Mouse (Mus musculus) cerebellum, postnatal 10 days (tissue): ENCODE measurements around the gene Ddx59.
A peak's percentile ranks its signal among the peaks of the same experiment; 100 is the strongest.

Experiments
- DNase-seq, 2 experiments: peaks; one replicate each; pipeline ENCODE4 v3.0.0; 2021; ENCODE audit warnings: mixed read lengths in 2 of 2

Gene Ddx59

DNA sequence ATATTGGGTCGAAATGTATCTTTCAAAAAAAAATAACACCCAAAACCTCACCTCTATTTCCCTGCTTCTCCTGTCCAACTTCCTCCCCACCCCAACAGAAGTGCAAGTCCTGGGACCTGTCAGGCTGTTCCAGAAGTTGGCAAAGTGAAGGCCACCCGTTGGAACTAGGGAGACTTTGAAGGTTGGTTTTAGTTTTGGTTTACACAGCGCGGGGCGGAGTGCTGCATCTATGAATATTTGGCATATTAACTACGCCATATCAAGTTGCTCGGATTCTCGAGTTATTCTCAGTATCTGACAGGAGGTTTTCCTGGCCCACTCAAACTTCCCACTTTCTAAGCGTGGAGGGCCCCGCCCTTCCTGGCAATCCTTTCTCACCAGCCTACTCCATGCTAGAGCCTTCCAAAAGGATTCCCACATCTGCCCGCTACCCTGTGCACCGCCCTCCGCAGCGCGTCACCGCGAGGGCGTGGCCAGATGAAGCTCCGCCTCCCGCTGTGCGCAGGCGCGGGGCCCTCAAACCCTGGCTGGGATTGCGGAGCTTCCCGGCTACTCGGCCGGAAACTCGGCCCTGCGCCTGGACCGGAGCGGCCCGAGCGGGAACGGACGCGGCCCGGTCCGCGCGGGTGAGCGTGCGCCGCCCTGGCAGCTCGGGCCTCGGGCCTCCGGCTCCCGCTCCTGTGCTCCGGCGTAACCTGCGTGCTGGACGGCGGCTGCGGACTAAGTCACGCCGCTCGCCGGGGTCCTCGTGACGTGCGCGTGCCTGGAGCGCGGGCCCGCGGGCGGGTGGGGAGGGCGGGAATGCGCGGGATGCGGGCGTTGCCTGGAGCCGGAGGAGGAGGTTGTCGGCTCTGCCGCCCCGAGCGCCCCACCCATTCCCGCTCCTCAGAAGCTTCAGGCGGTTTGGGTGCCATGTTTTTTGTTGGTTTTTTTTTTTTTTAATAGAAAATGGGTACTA lies at the start of gene Ddx59:
Ddx59 (plus strand) TSS at position 474 of the 958 bp plus-strand sequence.
- peak; percentile 98 for DNase-seq

DNA sequence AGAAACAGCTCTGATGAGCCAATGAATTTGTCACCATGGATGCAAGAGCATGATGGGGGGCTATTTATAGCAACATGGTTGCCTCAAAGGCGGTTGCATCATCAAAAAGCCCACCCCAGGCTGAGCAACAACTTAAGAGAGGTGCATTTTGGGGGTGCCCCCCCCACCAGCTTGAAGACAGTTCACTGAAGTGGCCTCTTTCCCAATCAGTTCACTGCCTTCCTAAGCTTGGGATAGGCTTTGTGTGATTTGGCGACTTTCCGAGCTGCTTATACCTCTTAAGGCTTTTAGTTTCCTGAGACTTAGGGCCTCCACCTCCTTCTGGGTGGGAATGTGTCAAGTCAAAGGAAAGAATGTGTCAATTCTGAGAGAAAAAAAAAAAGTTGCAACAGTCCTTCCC lies 49.1 kb upstream of the Ddx59 start:
- no peak for DNase-seq

GRCm38 (mm10) chr1:136379261-136379660 lies 35.8 kb upstream of the Ddx59 start:
- no peak for DNase-seq

DNA sequence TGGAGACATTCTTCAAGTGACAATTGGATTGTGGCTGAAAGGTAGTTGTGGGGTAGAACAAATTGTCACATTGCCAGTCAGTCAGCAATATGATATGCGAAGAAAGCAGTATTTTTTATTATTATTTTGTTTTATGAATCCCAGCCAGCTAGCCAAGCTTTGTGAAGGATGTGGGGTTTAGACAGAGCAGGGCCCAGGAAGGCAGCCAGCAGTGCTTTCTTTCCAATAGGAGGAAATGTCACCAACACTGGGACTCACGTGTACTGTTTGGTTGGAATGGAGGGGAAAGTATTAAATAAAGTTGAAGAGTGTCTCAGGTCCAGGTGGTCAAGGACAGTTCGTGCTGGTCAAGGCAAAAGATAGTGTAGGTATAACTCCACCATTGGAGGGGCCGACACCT lies 34.9 kb upstream of the Ddx59 start:
- DNase-seq: no peak

GRCm38 (mm10) chr1:136380606-136381005 lies 34.5 kb upstream of the Ddx59 start:
- no peak for DNase-seq

GRCm38 (mm10) chr1:136381169-136381568 lies 33.9 kb upstream of the Ddx59 start:
- DNase-seq: peak; percentile 54 to 76

DNA sequence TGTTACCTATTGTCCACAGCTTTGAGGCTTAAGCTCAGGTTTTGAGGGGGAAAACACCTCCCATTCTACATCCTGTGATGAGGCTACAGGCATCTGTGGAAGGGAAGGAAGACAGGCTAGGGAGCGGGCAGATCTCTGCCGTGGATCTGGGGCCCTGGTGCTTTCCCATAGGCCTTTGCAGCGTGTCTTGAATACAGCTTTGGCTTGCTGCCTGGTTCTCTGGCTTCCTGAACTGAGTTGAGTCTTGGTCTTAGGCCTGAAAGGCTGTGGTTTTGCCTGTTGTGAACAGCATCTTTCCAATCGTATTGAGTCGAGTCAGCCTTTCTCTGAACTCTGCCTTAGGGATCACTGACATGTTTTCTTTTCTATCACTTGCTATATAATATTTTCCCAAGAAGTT lies 33.5 kb upstream of the Ddx59 start:
- peak; percentile 56 to 67 for DNase-seq

- no peak for DNase-seq
These were observed 28.2 kb upstream of the Ddx59 start for GRCm38 (mm10) chr1:136386914-136387313.

DNA sequence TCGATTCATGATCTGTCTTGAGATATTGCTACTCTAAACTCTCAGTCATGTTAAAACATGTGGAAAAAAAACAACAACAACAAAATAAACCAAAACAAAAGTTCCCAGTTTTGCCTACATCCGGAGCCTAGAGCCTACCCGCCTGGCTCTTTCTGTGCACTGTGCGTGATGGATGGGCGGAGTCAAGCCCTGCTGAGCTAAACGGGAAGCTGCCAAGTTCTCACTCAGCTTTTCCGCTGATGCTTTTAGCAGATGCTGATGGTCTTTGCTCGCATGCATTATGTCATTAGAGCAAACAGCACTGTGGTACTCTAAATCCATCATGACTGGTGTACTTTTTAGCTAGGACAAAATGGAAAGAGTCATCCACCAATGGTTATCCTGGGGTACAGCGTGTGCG lies 20.6 kb upstream of the Ddx59 start:
- DNase-seq: peak; percentile 54 to 69

GRCm38 (mm10) chr1:136395073-136395472 lies 20.0 kb upstream of the Ddx59 start:
- no peak for DNase-seq

DNA sequence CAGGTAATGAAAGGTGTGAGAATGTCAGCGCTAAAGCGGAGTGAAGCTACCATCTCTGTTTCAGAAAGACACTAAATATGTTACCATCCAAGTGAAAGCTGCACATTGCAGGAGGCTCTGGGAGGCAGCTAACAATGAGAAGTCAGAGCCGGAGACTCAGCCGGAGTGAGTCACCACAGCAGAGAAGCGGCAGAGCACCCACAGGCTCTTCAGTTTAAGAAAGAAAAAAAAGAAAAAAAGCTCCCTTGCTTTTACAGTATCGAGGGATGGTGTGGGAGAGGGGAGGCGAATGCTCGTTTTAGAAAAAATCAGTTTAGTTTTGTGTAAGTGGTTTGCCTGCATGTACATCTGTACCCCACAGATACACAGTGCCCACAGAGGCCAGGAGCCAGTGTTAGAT lies 13.8 kb upstream of the Ddx59 start:
- no peak for DNase-seq

DNA sequence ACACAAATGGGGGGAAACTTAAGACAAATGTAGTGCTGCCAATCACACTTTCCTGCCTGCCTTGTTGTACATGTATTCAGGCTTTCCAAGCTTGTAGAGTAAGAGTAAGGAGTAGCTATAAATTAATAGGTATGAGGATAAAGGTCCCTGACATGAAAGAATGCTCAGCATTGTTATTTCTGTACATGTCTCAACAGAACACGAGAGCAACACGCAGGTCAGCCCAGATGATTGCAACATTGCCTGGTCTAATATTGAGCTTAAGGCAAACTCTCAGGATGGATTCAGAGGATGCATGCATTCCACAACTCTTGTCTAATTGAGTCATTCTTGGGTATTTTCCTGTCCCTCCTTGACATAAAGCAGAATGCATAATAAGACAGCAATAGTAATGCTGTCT lies 5.4 kb upstream of the Ddx59 start:
- DNase-seq: no peak

DNA sequence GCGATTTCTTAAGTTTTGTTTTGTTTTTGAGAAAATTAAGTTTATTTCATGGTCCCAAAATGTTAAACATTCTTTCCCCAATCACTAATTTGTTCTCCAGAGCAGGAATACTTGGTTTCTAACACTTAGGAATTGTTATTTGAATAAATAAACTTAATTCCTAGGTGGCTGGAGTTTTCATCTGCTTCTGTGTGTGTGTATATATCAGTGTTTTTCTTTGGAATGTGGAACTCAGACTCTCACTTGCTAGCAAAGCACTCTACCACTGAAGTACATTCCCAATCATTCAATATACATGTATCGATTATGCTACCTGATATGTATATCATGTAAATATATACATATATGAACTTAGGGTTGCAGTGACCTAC lies 670 bp downstream of the Ddx59 start:
- DNase-seq: no peak

- DNase-seq: no peak
These were observed 3.3 kb downstream of the Ddx59 start for GRCm38 (mm10) chr1:136418393-136418792.

- no peak for DNase-seq
These were observed 12.3 kb downstream of the Ddx59 start for GRCm38 (mm10) chr1:136427166-136427969.

GRCm38 (mm10) chr1:136428981-136429380 lies 13.9 kb downstream of the Ddx59 start:
- DNase-seq: no peak

DNA sequence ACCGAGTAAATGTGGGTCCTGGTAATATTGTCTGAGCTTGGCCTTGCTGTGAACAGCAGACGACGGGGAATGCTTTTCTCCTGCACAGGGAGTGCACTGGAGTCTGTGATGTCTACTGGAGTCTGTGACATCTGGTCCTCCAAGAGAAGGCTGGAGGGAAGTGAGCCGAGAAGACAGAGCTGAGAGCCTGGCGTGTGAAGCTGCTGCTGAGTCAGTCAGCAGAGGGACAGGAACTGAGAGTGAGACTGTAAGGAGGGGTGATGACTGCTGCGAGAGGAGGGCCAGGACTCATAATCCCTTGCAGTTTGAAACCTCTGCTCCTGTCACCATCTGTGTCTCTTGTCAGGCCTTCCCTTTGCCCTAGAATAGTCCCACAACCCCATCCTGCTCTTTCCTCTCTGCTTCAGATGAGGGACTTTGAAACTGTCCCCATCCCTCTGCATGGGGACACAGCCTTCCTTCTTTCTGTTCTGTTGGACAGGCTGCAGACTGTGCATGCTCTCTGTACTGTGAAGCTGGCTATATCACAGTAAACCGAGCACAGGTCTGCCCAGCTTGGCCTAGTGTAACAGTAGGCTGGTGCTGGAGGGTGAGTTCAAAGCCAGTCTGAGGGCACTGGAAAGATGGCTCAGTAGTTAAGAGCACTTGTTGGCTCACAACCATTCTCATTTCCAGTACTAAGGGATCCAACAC lies 15.2 kb downstream of the Ddx59 start:
- no peak for DNase-seq

DNA sequence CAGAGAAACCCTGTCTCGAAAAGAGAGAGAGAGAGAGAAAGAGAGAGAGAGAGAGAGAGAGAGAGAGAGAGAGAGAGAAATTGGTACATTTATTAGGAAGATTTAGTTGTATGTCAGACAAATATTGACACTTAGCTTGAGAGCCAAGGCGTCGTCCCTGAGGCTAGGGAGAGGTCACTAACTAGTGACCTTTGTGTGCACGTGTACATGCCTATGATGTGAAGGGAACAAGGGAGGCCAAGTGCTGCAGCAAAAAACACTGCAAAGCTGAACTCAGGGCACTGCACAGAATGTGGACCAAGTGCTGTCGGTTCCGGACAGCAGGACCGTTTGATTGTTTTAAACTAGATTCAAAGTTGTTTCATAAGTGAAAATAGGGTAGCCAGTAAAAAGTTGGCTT lies 25.7 kb downstream of the Ddx59 start:
- no peak for DNase-seq

DNA sequence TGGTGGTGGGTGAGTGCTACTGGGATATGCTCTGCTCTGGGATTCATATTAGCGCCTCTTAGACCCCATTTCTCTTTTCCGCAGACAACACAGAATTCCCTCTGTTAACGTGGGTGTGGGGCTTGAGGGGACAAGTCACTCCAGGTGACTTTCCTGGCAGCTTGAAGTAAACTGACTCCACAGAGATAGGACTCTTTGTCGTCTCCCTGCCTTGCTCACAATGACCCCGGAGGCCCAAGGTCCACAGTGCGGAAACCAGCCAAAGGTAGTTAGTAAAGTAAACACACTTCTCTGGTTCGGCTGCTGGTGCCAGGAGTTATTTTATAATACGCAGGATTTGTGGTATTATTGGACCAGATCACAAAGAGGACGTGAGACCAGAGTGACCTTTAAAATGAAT lies 27.7 kb downstream of the Ddx59 start:
- no peak for DNase-seq

- no peak for DNase-seq
These were observed 29.6 kb downstream of the Ddx59 start for GRCm38 (mm10) chr1:136444555-136445255.

- no peak for DNase-seq
These were observed 31.9 kb downstream of the Ddx59 start for GRCm38 (mm10) chr1:136446933-136447332.

GRCm38 (mm10) chr1:136447338-136447737 lies 32.3 kb downstream of the Ddx59 start:
- DNase-seq: peak; percentile 32 to 46

DNA sequence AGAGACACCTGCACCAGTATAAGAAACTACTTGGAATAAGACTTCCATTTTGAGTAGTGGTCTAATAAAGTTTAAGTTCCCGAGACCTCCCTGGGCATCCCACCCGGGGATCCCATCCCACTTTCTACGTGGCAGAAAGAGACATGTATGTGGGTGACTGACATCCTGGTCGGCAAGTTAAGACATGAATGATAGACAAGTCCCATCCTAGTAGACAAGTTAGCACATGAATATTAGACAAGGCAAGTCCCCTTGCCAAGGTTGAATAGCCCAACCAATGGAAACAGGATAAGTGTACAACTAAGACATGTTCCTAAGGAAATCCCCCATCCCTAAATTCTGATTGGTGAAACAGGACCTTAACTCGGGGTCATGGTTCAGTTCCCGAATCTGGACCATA lies 34.5 kb downstream of the Ddx59 start:
- no peak for DNase-seq
